Mouse (Mus musculus) embryo, embryonic 10.5 days (tissue): ENCODE measurements around the gene Gm10974.
A peak's percentile ranks its signal among the peaks of the same experiment; 100 is the strongest.

Experiments used
- DNase-seq: peaks from one replicate; pipeline ENCODE4 v3.0.0-alpha.2; 2015; ENCODE audit warnings: low spot score

Gm10974 gene

DNA sequence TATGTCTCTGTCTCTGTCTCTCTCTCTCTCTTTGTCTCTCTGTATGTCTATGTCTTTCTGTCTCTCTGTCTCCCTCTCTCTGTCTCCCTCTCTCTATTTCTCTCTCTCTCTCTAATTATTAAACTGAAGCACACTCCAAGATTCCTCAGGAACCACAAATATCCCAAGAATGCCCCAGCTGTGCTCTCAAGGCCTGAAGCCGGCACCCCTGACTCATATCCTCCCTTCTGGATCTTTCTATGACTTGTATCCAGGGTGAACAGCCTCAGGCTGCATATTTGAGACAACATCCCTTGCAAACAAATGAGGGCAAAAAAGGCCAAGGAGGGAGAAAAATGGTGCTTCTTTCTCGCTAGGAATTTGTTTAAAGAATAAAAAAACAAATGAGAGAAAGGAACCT lies at the start of gene Gm10974:
Gene Gm10974, plus strand, starts transcription at position 2 of the 400 bp plus-strand sequence.
- no peak for DNase-seq

DNA sequence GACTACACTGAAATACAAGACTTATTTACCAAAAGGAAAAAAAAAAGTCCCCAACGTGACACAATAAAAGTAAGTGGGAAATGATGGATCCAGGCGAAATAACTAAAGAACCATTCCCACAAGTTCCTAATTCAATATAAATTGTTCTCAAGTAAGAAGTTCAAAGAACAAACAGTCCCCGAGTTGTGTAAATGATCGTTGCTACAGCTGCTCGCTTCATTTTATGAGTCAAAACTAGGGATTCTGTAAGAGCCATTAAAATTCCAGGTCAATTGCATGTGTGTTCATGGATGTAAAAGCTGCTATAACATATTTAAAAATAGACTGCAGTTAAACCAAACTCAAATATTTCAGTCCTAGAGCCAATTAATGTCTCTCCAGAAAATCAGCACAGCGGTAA lies 47.6 kb upstream of the Gm10974 start:
- no peak for DNase-seq

GRCm38 (mm10) chr7:66320996-66321395 lies 44.7 kb upstream of the Gm10974 start:
- DNase-seq: no peak

DNA sequence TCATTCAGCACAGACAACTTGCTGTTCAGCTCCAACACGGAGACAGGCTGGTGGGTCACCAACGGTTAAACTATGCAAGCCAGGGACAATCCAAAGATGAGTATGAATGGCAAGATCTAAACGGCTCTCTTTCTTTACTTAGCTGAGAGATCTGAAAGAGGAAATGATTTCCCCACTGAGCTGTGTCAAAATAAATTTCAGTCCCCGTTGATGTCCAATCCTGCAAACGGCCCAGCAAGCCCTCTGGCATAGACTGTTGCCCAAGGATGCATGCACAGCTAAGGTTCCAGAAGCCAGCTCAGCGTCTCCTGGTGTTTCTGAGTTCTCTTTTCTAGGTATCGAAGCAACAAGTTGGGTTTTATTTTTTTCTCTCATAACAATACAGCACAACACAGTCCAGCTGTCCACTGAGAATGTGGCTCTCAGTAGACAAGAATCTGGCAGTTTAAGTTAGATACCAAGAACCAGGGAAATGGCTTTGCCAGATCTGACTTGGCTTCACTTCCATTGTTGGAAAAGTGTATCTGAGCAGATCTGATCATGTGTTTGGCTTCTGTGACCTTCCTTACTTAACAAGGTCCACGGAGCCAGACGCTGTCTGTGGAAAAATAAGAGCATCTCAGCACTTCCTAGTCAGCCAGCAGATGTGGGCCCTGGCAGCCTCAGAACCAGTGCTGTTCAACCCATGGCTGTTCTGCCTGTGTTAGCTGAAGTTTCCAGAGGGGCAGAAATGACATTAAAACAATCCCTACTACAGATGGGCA lies 42.3 kb upstream of the Gm10974 start:
- DNase-seq: no peak

- no peak for DNase-seq
These were observed 40.2 kb upstream of the Gm10974 start for GRCm38 (mm10) chr7:66325419-66326053.

DNA sequence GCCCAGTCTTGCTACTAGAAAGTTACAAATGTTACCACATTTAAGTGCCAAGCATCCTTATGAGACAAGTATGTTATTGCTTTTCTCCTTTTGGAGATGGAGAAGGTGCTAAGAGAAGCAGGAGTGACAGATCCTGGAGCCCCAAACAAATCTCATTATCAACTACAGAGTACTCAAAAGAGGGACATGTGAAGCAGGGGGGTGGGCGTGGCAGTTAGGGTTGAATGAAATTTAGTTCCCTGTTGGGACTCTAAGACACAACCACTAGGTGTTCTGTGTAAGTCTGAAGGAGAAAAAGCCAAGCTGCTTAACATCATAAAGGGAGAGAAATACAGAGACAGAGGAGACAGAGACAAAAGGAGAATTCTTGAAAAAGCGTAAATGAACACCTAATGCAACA lies 38.2 kb upstream of the Gm10974 start:
- no peak for DNase-seq

- no peak for DNase-seq
These were observed 35.1 kb upstream of the Gm10974 start for GRCm38 (mm10) chr7:66330610-66331009.

DNA sequence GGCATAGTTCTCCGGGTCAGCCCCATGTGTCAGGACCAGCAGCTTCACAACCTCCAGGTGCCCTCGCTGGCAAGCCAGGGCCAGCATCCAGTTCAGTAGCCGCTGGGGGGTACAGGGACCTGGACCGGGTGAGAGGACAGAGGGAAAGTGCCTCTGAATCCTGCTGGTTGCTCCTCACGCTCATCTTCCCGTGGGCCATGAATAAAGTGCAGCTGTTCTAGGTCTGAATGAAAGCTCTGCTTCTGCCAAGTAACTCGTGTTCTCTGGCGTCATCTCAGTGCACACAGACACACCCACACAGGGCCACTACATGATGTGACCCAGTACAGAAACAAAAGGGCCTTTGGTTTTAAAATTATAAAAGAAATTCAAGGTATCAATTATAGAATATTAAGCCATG lies 33.4 kb upstream of the Gm10974 start:
- DNase-seq: no peak

DNA sequence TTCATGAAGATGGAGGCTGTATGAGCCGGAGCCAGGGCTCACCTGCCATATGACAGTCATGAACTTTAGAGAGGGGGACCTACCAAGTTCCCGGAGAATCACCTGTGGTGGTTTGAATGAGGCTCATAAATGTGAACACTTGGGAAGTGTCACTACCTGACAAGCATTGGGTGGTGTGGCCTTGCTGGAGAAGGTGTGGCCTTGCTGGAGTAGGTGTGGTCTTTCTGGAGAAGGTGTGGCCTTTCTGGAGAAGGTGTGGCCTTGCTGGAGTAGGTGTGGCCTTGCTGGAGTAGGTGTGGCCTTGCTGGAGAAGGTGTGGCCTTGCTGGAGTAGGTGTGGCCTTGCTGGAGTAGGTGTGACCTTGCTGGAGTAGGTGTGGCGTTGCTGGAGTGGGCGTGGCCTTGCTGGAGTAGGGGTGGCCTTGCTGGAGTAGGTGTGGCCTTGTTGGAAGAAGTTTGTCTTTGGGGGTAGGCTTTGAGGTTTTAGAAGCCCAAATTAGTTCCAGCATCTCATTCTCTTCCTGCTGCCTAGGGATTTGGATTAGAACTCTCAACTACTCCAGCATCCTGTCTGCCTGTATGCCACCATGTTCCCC lies 31.7 kb upstream of the Gm10974 start:
- DNase-seq: no peak

DNA sequence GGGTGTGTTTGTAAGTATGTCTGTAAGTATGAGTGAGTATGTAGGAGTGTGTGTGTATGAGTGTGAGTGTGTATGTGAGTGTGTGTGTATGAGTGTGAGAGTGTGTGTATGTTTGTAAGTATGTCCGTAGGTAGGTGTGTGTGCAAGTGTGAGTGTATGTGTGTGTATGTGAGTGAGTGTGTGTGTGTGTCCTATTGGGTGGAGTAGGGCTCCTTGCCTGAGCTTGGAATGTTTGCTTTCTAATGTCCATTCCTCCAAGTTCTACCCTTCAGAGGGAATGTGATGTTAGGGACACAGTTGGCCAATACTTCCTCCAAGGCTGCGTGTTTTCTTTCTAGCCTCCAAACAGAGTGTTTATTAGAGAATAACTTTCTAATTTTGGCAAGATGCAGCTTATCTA lies 28.8 kb upstream of the Gm10974 start:
- no peak for DNase-seq

GRCm38 (mm10) chr7:66339625-66340024 lies 26.1 kb upstream of the Gm10974 start:
- no peak for DNase-seq

GRCm38 (mm10) chr7:66340044-66340443 lies 25.7 kb upstream of the Gm10974 start:
- DNase-seq: no peak

DNA sequence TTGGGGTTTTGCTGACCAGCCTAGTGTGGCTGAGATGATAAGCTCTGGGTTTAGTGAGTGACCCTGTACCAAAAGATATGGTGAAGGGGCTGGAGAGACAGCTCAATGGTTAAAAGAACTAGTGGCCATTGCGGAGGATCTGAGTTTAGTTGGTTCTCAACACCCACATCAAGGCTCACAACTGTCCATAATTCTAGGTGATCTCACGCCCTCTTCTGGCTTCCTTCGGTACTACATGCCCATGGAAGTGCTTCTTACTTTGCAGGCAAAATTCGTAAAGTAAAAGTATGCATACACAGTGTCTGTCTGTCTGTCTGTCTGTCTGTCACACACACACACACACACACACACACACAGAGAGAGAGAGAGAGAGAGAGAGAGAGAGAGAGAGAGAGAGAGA lies 23.4 kb upstream of the Gm10974 start:
- DNase-seq: peak; percentile 78

GRCm38 (mm10) chr7:66342831-66343230 lies 22.9 kb upstream of the Gm10974 start:
- DNase-seq: no peak

DNA sequence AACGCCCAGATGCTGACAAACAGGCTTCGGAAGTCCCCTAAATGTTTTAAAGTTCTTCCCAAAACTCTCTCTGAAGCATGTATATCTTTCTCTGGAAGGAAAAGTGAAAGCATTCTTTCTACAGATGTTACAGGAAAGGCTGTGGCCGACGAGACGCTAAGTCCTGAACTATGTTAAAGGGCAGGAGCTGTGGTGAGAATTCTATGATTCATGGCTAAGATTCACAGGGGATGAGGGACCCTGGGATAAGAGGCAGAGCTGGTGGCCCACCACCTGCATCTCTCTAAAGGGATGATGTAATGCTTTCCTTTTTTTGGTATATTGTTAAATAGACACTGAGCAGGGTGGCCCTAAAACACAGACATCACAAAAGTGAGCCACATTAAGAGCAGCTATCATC lies 22.4 kb upstream of the Gm10974 start:
- DNase-seq: no peak

DNA sequence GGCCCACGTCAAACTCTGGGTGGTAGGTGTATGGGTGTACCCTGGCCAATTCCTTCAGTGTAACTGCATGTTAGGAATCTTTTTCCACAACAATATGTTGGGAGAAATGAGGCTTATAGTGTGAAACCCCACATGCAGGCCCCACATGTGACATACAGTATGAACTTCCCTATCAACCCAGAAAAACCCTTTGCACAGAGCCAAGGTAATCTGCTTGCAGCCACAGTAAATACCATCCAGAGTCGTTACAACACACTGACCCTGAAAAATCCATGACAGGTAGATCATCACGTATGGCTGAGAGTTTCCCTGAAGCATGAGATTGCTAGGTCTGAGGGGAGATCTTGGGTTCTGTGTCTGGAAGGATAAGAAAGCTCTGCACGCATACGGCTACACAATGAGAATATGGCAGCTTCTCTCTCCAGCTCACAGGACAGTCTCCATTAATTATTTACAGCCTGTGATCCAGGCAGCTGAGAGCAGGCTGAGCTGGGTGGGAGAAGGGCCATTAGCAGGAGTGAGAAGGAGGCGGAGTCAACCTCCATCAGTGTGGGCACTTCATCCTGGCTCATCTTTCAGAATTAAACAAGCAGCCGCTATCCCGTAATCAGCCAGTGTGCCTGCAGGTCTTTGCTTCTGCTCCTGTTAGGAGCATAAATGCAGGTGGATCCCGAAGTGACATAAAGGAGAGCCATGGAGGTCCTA lies 18.6 kb upstream of the Gm10974 start:
- peak; percentile 36 for DNase-seq

DNA sequence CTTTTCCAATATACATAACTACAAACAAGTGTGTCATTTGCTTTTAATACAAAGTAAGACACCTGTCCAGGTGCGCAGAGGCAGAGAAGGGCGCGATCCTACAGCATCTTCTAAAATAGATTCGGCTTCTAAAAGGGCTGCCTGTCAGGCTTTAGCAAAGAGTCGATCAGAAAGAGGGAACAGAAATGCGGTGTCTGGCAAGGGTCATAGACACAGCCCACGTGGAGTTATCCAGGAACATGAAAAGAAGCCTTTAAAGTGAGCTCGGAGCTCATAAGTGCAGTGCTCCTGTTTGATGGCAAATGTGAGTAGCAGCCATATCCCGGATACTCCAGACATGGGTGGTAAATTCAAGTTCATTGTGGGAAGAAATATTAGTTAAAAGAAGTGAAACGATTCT lies 17.1 kb upstream of the Gm10974 start:
- DNase-seq: no peak

GRCm38 (mm10) chr7:66349670-66350069 lies 16.0 kb upstream of the Gm10974 start:
- no peak for DNase-seq

DNA sequence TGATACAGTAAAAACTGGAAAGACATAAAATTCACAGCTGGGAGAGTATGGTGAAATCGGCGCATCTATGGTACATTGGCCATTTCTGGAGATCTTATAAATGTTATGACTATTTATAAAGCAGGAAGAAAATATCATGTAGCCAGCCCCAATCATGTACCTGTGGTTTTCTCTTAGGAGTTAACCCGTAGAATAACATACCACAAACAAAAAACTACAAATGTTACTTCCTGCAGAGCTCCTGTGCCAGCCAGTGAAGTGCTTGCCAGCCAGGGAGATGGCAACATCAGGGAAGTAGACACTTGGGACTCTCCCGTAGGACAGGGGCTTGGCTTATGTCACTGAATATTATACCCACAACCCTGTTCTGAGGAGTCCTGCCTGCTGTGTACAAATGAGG lies 14.6 kb upstream of the Gm10974 start:
- DNase-seq: no peak

DNA sequence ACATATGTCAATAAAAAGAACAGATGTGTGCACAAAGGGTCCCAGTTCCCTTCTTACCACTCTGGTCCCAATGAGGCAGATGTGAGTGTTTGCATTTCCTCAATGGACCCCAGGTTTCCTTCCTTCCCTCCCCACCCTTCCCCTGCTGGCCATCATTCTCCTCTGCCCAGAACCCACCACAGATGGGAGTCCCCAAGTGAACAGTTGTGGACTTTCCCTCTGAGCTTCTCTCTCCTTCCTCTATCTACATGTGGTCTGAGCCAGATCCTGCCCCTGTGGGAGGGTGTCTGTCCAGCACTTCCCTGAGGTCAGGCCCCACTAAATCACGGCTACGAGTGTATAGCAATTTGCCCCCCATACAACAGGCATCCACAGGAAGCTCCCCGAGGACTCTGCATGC lies 10.8 kb upstream of the Gm10974 start:
- DNase-seq: no peak

DNA sequence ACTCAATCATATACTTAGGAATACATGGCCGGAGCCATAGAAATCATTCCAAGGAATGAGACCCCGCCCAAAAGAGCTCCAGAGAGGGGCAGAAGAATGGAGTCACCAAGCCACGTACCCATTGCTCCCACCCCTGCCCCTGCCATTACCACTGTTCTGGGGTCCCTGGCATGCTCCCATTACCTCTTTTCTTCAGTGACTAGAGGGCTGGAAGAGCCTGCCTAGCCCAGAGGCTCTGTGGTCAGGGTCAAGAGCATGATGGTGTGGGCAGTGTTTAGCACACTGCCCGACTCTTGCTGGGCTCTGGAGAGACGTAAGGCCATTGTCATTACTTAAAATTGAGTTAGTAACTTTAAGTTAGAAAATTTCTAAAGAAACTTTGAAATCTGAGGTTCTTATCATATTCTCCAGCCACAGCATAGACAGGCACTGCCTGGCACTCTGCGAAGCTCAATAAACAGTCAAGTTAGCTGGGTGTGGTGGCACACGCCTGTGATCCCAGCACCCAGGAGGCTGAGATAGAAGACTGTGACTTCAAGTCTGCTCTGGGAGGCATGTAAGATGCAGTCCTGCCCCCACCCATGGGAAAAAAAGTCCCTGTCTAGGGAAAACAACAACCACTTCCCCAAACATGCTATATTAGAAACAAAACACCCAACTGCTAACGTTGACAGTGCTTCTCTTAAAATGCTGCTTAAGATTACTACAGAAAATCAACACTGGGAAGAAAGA lies 9.7 kb upstream of the Gm10974 start:
- DNase-seq: no peak

GRCm38 (mm10) chr7:66358461-66358860 lies 7.2 kb upstream of the Gm10974 start:
- DNase-seq: no peak
